Comparison of ENCODE assay signal across 31 mouse cellular contexts in the genomic region with DNA sequence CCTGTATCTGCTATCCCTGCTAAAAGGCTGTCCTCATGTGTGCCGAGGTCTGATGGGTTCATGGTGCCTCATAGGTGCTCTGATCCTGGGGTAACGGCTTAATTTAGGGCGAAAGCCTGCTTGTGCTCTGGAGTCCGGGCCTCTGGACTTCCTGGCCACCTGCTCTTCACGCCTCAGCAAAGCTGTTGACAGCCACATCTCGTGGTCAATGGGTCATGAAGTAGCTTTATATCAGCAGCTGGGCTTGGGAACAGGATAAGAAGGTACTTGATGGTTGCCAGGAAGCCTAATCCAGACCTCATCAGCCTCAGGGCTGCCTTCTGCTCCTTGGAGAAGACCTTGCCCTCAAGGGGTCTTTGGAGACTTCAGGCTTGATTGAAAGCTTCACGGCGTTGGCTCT. TPM values are rescaled to one million over a fixed set of nuclear protein-coding genes. Genes with fewer than 3 reads are reported as not detected.
A peak's percentile ranks its signal among the peaks of the same experiment; 100 is the strongest.
DNase-seq lines count a peak whose midpoint lies in the region; ATAC-seq and TF ChIP-seq lines count a peak whose summit lies in the region.
"Had no signal": no experiment of that assay in that cellular context is flagged by ENCODE, and none has a peak within 500 bp of the region (broad histone marks: within the 10 kb centered on the region; RNA-seq: fewer than 3 reads in every experiment).

No protein-coding gene starts in this region.

- DNase-seq in kidney, adult 9 months, result no peak
- DNase-seq in spleen, adult 2 months (ENCODE audit: low read depth in 1 of 2, low spot score in 2 of 2), result no peak
- no peak for DNase-seq in spleen, adult 18-20 months
- DNase-seq in splenic B cell, adult 2 months (ENCODE audit: low read depth, low spot score), result peak; percentile 50
- no peak for DNase-seq in gastrocnemius, postnatal 36 days
- DNase-seq: adrenal gland, adult 8-10 months; adrenal gland, postnatal 25 days; cerebellum, adult 18-20 months; cerebellum, adult 9-10 months; cerebellum, postnatal 25 days; forebrain, postnatal 0 days; gastrocnemius, postnatal 10 days; heart, adult 11 months had no signal

- 0 out of 2 replicates have a peak overlapping the region, but pooled peaks have one; percentile 27 for H3K27ac ChIP-seq in kidney, embryonic 15.5 days
- peak overlapping the region; percentile 13 for H3K27ac ChIP-seq in spleen, adult 2 months (ENCODE audit: insufficient read depth, low read length)
- H3K27ac ChIP-seq: embryonic facial prominence, embryonic 12.5 days; embryonic facial prominence, embryonic 15.5 days; hindbrain, embryonic 12.5 days; hindbrain, embryonic 15.5 days had no signal

- no peak overlapping the region for H3K4me2 ChIP-seq in kidney, embryonic 15.5 days
- H3K4me2 ChIP-seq: embryonic facial prominence, embryonic 12.5 days; embryonic facial prominence, embryonic 15.5 days; heart, embryonic 11.5 days; hindbrain, embryonic 12.5 days; hindbrain, embryonic 15.5 days had no signal

- TF ChIP-seq POLR2A in spleen, adult 2 months (IDR thresholded peaks at IDR 0.05; ENCODE audit: low read depth, low read length), result no peak

- intact Hi-C loops in gastrocnemius, postnatal 36 days (cut with DNase I), result loop anchor here (5.0 kb wide), 2 partner anchors 81 to 271 kb away; no protein-coding TSS in a partner anchor

- no peak overlapping the region for H3K9ac ChIP-seq in kidney, embryonic 15.5 days
- H3K9ac ChIP-seq: embryonic facial prominence, embryonic 12.5 days; embryonic facial prominence, embryonic 15.5 days; forebrain, postnatal 0 days; hindbrain, embryonic 12.5 days; hindbrain, embryonic 15.5 days had no signal

- TF ChIP-seq CTCF in spleen, adult 2 months (IDR thresholded peaks at IDR 0.05; ENCODE audit: extremely low read depth, insufficient read depth, insufficient read length, insufficient replicate concordance), result no peak

- 36% methylated on average over 8 of the region's 8 CpGs for WGBS in kidney, embryonic 15.5 days
- 36% methylated on average over 8 of the region's 8 CpGs for WGBS in spleen, adult 2 months

- ATAC-seq in kidney, embryonic 15.5 days (replicated peaks; ENCODE audit: low FRiP score), result 0 out of 2 replicates have a peak, but pooled peaks have one; percentile 24
- ATAC-seq: activated CD4-positive, CD25-positive, alpha-beta regulatory T cell, adult 4 months; forebrain, embryonic 14.5 days; forebrain, postnatal 0 days had no signal

- H3K27me3 ChIP-seq in kidney, embryonic 15.5 days, result no peaks in the 10 kb centered on the region
- no peaks in the 10 kb centered on the region for H3K27me3 ChIP-seq in spleen, adult 2 months (ENCODE audit: control insufficient read depth, insufficient read depth, low read length)
- no peaks in the 10 kb centered on the region for H3K27me3 ChIP-seq in splenic B cell, adult 2 months (ENCODE audit: control insufficient read depth, insufficient read depth, low read length, poor library complexity, severe bottlenecking)
- H3K27me3 ChIP-seq: embryonic facial prominence, embryonic 12.5 days; embryonic facial prominence, embryonic 15.5 days; hindbrain, embryonic 12.5 days; hindbrain, embryonic 15.5 days had no signal

- H3K4me3 ChIP-seq in kidney, embryonic 15.5 days (replicated peaks), result no peak overlapping the region
- no peak overlapping the region for H3K4me3 ChIP-seq in spleen, adult 2 months (ENCODE audit: extremely low read depth, insufficient read depth, insufficient read length)
- H3K4me3 ChIP-seq: embryonic facial prominence, embryonic 12.5 days; embryonic facial prominence, embryonic 15.5 days; hindbrain, embryonic 12.5 days; hindbrain, embryonic 15.5 days had no signal

- H3K9me3 ChIP-seq in kidney, embryonic 15.5 days (replicated peaks), result no peaks in the 10 kb centered on the region
- H3K9me3 ChIP-seq: embryonic facial prominence, embryonic 12.5 days; embryonic facial prominence, embryonic 15.5 days; hindbrain, embryonic 12.5 days; hindbrain, embryonic 15.5 days had no signal

- H3K4me1 ChIP-seq in kidney, embryonic 15.5 days, result peaks cover 17% of the 10 kb centered on the region
- peaks cover 8% of the 10 kb centered on the region; the same call in 1 of the 2 replicates for H3K4me1 ChIP-seq in spleen, adult 2 months (ENCODE audit: control insufficient read depth, insufficient read depth, insufficient read length)
- H3K4me1 ChIP-seq: embryonic facial prominence, embryonic 12.5 days; embryonic facial prominence, embryonic 15.5 days; hindbrain, embryonic 12.5 days; hindbrain, embryonic 15.5 days had no signal

- no peaks in the 10 kb centered on the region for H3K36me3 ChIP-seq in kidney, embryonic 15.5 days
- peaks cover 24% of the 10 kb centered on the region for H3K36me3 ChIP-seq in spleen, adult 2 months (ENCODE audit: control insufficient read depth, insufficient read depth, low read length)
- H3K36me3 ChIP-seq in splenic B cell, adult 2 months (ENCODE audit: control insufficient read depth, insufficient read depth, low read length, poor library complexity, severe bottlenecking), result peaks cover 22% of the 10 kb centered on the region
- H3K36me3 ChIP-seq: embryonic facial prominence, embryonic 12.5 days; embryonic facial prominence, embryonic 15.5 days; hindbrain, embryonic 12.5 days; hindbrain, embryonic 15.5 days had no signal

RNA-seq across cellular contexts. Expression of a gene that starts 2.0 kb away (rescaled TPM):
- not detected in 2 replicates for polyA plus RNA-seq in kidney, embryonic 15.5 days (2015; fragmentation: Nextera tagmentation; extraction: Ambion mirVana)
- 17.0 and 20.1 TPM in 2 replicates for polyA plus RNA-seq in spleen, adult 2 months (2012; rRNA removed)
- total RNA-seq in gastrocnemius, postnatal 36 days (2021), result not detected
- total RNA-seq: adrenal gland, adult 8-10 months; adrenal gland, postnatal 25 days; common myeloid progenitor, adult 5-6 weeks; forebrain, postnatal 0 days; gastrocnemius, postnatal 10 days; gastrocnemius, postnatal 4 days; heart, adult 8-10 months; heart, postnatal 25 days; hematopoietic stem cell, adult 5-6 weeks had no signal
- polyA plus RNA-seq: embryonic facial prominence, embryonic 12.5 days; embryonic facial prominence, embryonic 15.5 days; forebrain, embryonic 11.5 days; forebrain, embryonic 14.5 days; forebrain, postnatal 0 days; frontal cortex, adult 2 months; heart, embryonic 11.5 days; heart, embryonic 14.5 days; heart, postnatal 0 days; hindbrain, embryonic 12.5 days; hindbrain, embryonic 15.5 days had no signal

RNA-seq across cellular contexts. Expression of a gene that starts 7.4 kb away (rescaled TPM):
- 0.22 and 0.88 TPM in 2 replicates for polyA plus RNA-seq in kidney, embryonic 15.5 days (2015; fragmentation: Nextera tagmentation; extraction: Ambion mirVana)
- polyA plus RNA-seq in spleen, adult 2 months (2012; rRNA removed), result 0.59 and 0.84 TPM in 2 replicates
- total RNA-seq in gastrocnemius, postnatal 36 days (2021), result not detected
- total RNA-seq: common myeloid progenitor, adult 5-6 weeks; forebrain, postnatal 0 days; gastrocnemius, postnatal 10 days; gastrocnemius, postnatal 4 days; heart, adult 8-10 months; heart, postnatal 25 days; hematopoietic stem cell, adult 5-6 weeks had no signal
- polyA plus RNA-seq: activated CD4-positive, CD25-positive, alpha-beta regulatory T cell, adult 4 months; embryonic facial prominence, embryonic 15.5 days; forebrain, embryonic 11.5 days; forebrain, embryonic 14.5 days; forebrain, postnatal 0 days; frontal cortex, adult 2 months; heart, embryonic 11.5 days; heart, embryonic 14.5 days; heart, postnatal 0 days; hindbrain, embryonic 12.5 days; hindbrain, embryonic 15.5 days had no signal

RNA-seq across cellular contexts. Expression of a gene that starts 16.8 kb away (rescaled TPM):
- 0.12 and 0.19 TPM in 2 replicates for polyA plus RNA-seq in kidney, embryonic 15.5 days (2015; fragmentation: Nextera tagmentation; extraction: Ambion mirVana)
- 269 and 316 TPM in 2 replicates for polyA plus RNA-seq in spleen, adult 2 months (2012; rRNA removed)
- not detected for total RNA-seq in gastrocnemius, postnatal 36 days (2021)
- total RNA-seq: forebrain, postnatal 0 days; hematopoietic stem cell, adult 5-6 weeks had no signal
- polyA plus RNA-seq: forebrain, embryonic 11.5 days; forebrain, embryonic 14.5 days; forebrain, postnatal 0 days; heart, embryonic 11.5 days; heart, embryonic 14.5 days; hindbrain, embryonic 12.5 days had no signal

RNA-seq across cellular contexts. Expression of a gene that starts 39.8 kb away (rescaled TPM):
- polyA plus RNA-seq in kidney, embryonic 15.5 days (2015; fragmentation: Nextera tagmentation; extraction: Ambion mirVana), result 0.19 and 0.49 TPM in 2 replicates
- polyA plus RNA-seq in spleen, adult 2 months (2012; rRNA removed), result 19.2 and 38.6 TPM in 2 replicates
- total RNA-seq in gastrocnemius, postnatal 36 days (2021), result under 1 TPM in 1 of 2 experiments, not detected in 1; 0.35 TPM
- total RNA-seq: ES-E14; forebrain, postnatal 0 days had no signal
- polyA plus RNA-seq: embryonic facial prominence, embryonic 12.5 days; embryonic facial prominence, embryonic 15.5 days; forebrain, embryonic 11.5 days; heart, embryonic 11.5 days; hindbrain, embryonic 12.5 days had no signal

RNA-seq across cellular contexts. Expression of a gene that starts 51.3 kb away (rescaled TPM):
- 0.39 and 0.61 TPM in 2 replicates for polyA plus RNA-seq in kidney, embryonic 15.5 days (2015; fragmentation: Nextera tagmentation; extraction: Ambion mirVana)
- polyA plus RNA-seq in spleen, adult 2 months (2012; rRNA removed), result 3.5 TPM in 2 replicates
- 1 to 10 TPM in 1 of 2 experiments, under 1 TPM in 1; 0.41 to 1.0 TPM for total RNA-seq in gastrocnemius, postnatal 36 days (2021)
- total RNA-seq: common myeloid progenitor, adult 5-6 weeks; heart, adult 8-10 months; hematopoietic stem cell, adult 5-6 weeks had no signal
- polyA plus RNA-seq: activated CD4-positive, CD25-positive, alpha-beta regulatory T cell, adult 4 months; heart, embryonic 14.5 days had no signal

Comparison
In these comparisons a context has a peak if more than half of its experiments do, and no peak if none do; other contexts are left out.
1. RNA of a gene that starts 2.0 kb away (polyA plus RNA-seq): 17.0 to 20.1 TPM in spleen, adult 2 months; not detected in kidney, embryonic 15.5 days; every median in the first group is over 10 times any median in the second.
2. RNA of a gene that starts 16.8 kb away (polyA plus RNA-seq): 269 to 316 TPM in spleen, adult 2 months; 0.12 to 0.19 TPM in kidney, embryonic 15.5 days; every median in the first group is over 100 times any median in the second.